Mouse (Mus musculus) kidney, embryonic 15.5 days (tissue): Measurements from ENCODE around the gene Olfr1137. TPM values are rescaled to one million over a fixed set of nuclear protein-coding genes. Genes with fewer than 3 reads are reported as not detected.

Experiments
- ATAC-seq: fragments of 200-750 bp; cut with Nextera tagmentation; replicated peaks from 2 replicates; pipeline ENCODE4 v1.8.0; 2017; ENCODE audit warnings: moderate TSS enrichment; ENCODE audit not compliant: low FRiP score
- H3K27ac ChIP-seq: fragments of 300-500 bp; sonication (generic); 2 replicates; pipeline ENCODE4 v1.5.1; 2015; ENCODE audit warnings: mild to moderate bottlenecking, inconsistent platforms
- H3K27me3 ChIP-seq: fragments of 300-500 bp; sonication (generic); 2 replicates; pipeline ENCODE4 v1.6.1; 2015; ENCODE audit warnings: inconsistent platforms
- H3K36me3 ChIP-seq: fragments of 300-500 bp; sonication (generic); 2 replicates; pipeline ENCODE4 v1.6.1; 2015; ENCODE audit warnings: inconsistent platforms
- H3K4me1 ChIP-seq: fragments of 300-500 bp; sonication (generic); 2 replicates; pipeline ENCODE4 v1.6.1; 2015; ENCODE audit warnings: inconsistent platforms
- H3K4me2 ChIP-seq: fragments of 300-500 bp; sonication (generic); 2 replicates; pipeline ENCODE4 v1.6.1; 2015; ENCODE audit warnings: moderate library complexity, mild to moderate bottlenecking, inconsistent platforms
- H3K4me3 ChIP-seq: fragments of 300-500 bp; sonication (generic); replicated peaks from 2 replicates; pipeline ENCODE4 v1.5.1; 2015; ENCODE audit warnings: mild to moderate bottlenecking, inconsistent platforms
- H3K9ac ChIP-seq: fragments of 300-500 bp; sonication (generic); 2 replicates; pipeline ENCODE4 v1.6.1; 2015; ENCODE audit warnings: mild to moderate bottlenecking, inconsistent platforms
- H3K9me3 ChIP-seq: fragments of 300-500 bp; sonication (generic); replicated peaks from 2 replicates; pipeline ENCODE4 v1.6.1; 2016; ENCODE audit warnings: inconsistent platforms
- WGBS: fragments of 180-500 bp; shearing (Covaris S2); methylation state at CpG from one replicate; pipeline ENCODE4 v1.1.7; 2015; ENCODE audit warnings: mixed read lengths; 5-methylcytosine and 5-hydroxymethylcytosine counted together
- polyA plus RNA-seq: library from polyadenylated mRNA; unstranded; fragments of >200 nt; fragmentation: Nextera tagmentation; extraction: Ambion mirVana; gene quantifications from 2 replicates; pipeline ENCODE4 v1.2.1, GENCODE M21; 2015

Olfr1137 gene
- polyA plus RNA-seq: not detected in 2 replicates

- Histone ChIP-seq H3K36me3 (no peaks in the 10 kb centered on the region), H3K9ac (no peak within 1 kb of the TSS), H3K27me3 (no peaks in the 10 kb centered on the region), H3K9me3 (no peaks in the 10 kb centered on the region), H3K4me2 (no peak within 1 kb of the TSS), H3K4me3 (no peak within 1 kb of the TSS), H3K27ac (no peak within 1 kb of the TSS), H3K4me1 (no peaks in the 10 kb centered on the region)
- ATAC-seq: no peak
Observed at GRCm38 (mm10) chr2:87713079-87713478, at the start of gene Olfr1137. Gene Olfr1137, minus strand, starts transcription at chr2:87713179.

- Histone ChIP-seq H3K36me3 (no peaks in the 10 kb centered on the region), H3K27ac (no peak within 1 kb of the TSS), H3K9me3 (no peaks in the 10 kb centered on the region), H3K27me3 (no peaks in the 10 kb centered on the region), H3K9ac (no peak within 1 kb of the TSS), H3K4me1 (no peaks in the 10 kb centered on the region), H3K4me3 (no peak within 1 kb of the TSS), H3K4me2 (no peak within 1 kb of the TSS)
- WGBS: 88% methylated on average over 1 of the region's 1 CpGs
- ATAC-seq: no peak
Observed at GRCm38 (mm10) chr2:87753891-87754290, 40.9 kb upstream of the Olfr1137 start, which contains the start of gene Olfr1141. Gene Olfr1141, minus strand, starts transcription at chr2:87753991.

- no peak for ATAC-seq
- 74% methylated on average over 3 of the region's 3 CpGs for WGBS
- H3K36me3 ChIP-seq: no peaks in the 10 kb centered on the region
Observed at GRCm38 (mm10) chr2:87743452-87743851, 30.5 kb upstream of the Olfr1137 start, which contains the start of gene Olfr1140. Gene Olfr1140, plus strand, starts transcription at chr2:87743752.

GRCm38 (mm10) chr2:87739878-87740277, 26.9 kb upstream of the Olfr1137 start, which contains the start of gene Olfr1138:
Gene Olfr1138, minus strand, starts transcription at chr2:87739978.
- 75% methylated on average over 1 of the region's 1 CpGs for WGBS
- Histone ChIP-seq H3K27me3 (no peaks in the 10 kb centered on the region), H3K9ac (no peak within 1 kb of the TSS), H3K9me3 (no peaks in the 10 kb centered on the region), H3K4me2 (no peak within 1 kb of the TSS), H3K4me1 (no peaks in the 10 kb centered on the region), H3K27ac (no peak within 1 kb of the TSS), H3K4me3 (no peak within 1 kb of the TSS), H3K36me3 (no peaks in the 10 kb centered on the region)
- no peak for ATAC-seq

More at GRCm38 (mm10) chr2:87743452-87743851, 30.5 kb upstream of the Olfr1137 start, which contains the start of gene Olfr1140:
- H3K27ac ChIP-seq: no peak within 1 kb of the TSS
- H3K27me3 ChIP-seq: no peaks in the 10 kb centered on the region
- H3K4me3 ChIP-seq: no peak within 1 kb of the TSS
- no peak within 1 kb of the TSS for H3K9ac ChIP-seq
- no peak within 1 kb of the TSS for H3K4me2 ChIP-seq
- H3K4me1 ChIP-seq: no peaks in the 10 kb centered on the region
- no peaks in the 10 kb centered on the region for H3K9me3 ChIP-seq

- no peak for ATAC-seq
- no peaks in the 10 kb centered on the region for H3K27me3 ChIP-seq
- no peak within 1 kb of the TSS for H3K27ac ChIP-seq
- no peaks in the 10 kb centered on the region for H3K9me3 ChIP-seq
- H3K4me1 ChIP-seq: no peaks in the 10 kb centered on the region
- H3K4me3 ChIP-seq: no peak within 1 kb of the TSS
- H3K9ac ChIP-seq: no peak within 1 kb of the TSS
- no peaks in the 10 kb centered on the region for H3K36me3 ChIP-seq
- no peak within 1 kb of the TSS for H3K4me2 ChIP-seq
Observed at GRCm38 (mm10) chr2:87693847-87694246, 19.1 kb downstream of the Olfr1137 start, which contains the start of gene Olfr1136. Gene Olfr1136, minus strand, starts transcription at chr2:87693947.

GRCm38 (mm10) chr2:87673564-87673963, 39.4 kb downstream of the Olfr1137 start, which contains the start of gene Olfr1135:
Gene Olfr1135, minus strand, starts transcription at chr2:87673664.
- H3K4me1 ChIP-seq: no peaks in the 10 kb centered on the region
- WGBS: 12% methylated on average over 1 of the region's 1 CpGs
- no peak for ATAC-seq

More at GRCm38 (mm10) chr2:87673564-87673963, 39.4 kb downstream of the Olfr1137 start, which contains the start of gene Olfr1135:
- Histone ChIP-seq H3K27me3 (no peaks in the 10 kb centered on the region), H3K9ac (no peak within 1 kb of the TSS), H3K9me3 (no peaks in the 10 kb centered on the region), H3K36me3 (no peaks in the 10 kb centered on the region), H3K4me3 (no peak within 1 kb of the TSS), H3K27ac (no peak within 1 kb of the TSS), H3K4me2 (no peak within 1 kb of the TSS)

Other genes starting within 250 kb of the Olfr1137 start
- not detected in 2 replicates for gene Pramel7, start 216.1 kb downstream of the Olfr1137 start, polyA plus RNA-seq
- gene Pramel6, start 206.6 kb downstream of the Olfr1137 start, polyA plus RNA-seq: not detected in 2 replicates
- not detected in 2 replicates for gene Olfr153, start 181.4 kb downstream of the Olfr1137 start, polyA plus RNA-seq
- gene Olfr1128, start 167.6 kb downstream of the Olfr1137 start, polyA plus RNA-seq: not detected in 2 replicates
- not detected in 2 replicates for gene Olfr1129, start 139.3 kb downstream of the Olfr1137 start, polyA plus RNA-seq
- gene Olfr1130, start 107.0 kb downstream of the Olfr1137 start, polyA plus RNA-seq: not detected in 2 replicates
- gene Olfr1131, start 86.1 kb downstream of the Olfr1137 start, polyA plus RNA-seq: not detected in 2 replicates
- gene Olfr1132, start 75.6 kb downstream of the Olfr1137 start, polyA plus RNA-seq: not detected in 2 replicates
- gene Olfr1133, start 65.8 kb downstream of the Olfr1137 start, polyA plus RNA-seq: not detected in 2 replicates
- gene Olfr1134, start 54.7 kb downstream of the Olfr1137 start, polyA plus RNA-seq: not detected in 2 replicates
- gene Olfr1135, start 39.5 kb downstream of the Olfr1137 start, polyA plus RNA-seq: not detected in 2 replicates
- gene Olfr1136, start 19.2 kb downstream of the Olfr1137 start, polyA plus RNA-seq: not detected in 2 replicates
- gene Olfr1138, start 26.8 kb upstream of the Olfr1137 start, polyA plus RNA-seq: not detected in 2 replicates
- gene Olfr1140, start 30.6 kb upstream of the Olfr1137 start, polyA plus RNA-seq: not detected in 2 replicates
- not detected in 2 replicates for gene Olfr1141, start 40.8 kb upstream of the Olfr1137 start, polyA plus RNA-seq
- gene Olfr152, start 66.3 kb upstream of the Olfr1137 start, polyA plus RNA-seq: not detected in 2 replicates
- gene Olfr1143, start 87.4 kb upstream of the Olfr1137 start, polyA plus RNA-seq: not detected in 2 replicates
- gene Olfr1145, start 96.6 kb upstream of the Olfr1137 start, polyA plus RNA-seq: not detected in 2 replicates
- gene Olfr1148, start 117.4 kb upstream of the Olfr1137 start, polyA plus RNA-seq: not detected in 2 replicates
- not detected in 2 replicates for gene Olfr1150-ps1, start 130.8 kb upstream of the Olfr1137 start, polyA plus RNA-seq
- gene Olfr1151, start 142.7 kb upstream of the Olfr1137 start, polyA plus RNA-seq: not detected in 2 replicates
- not detected in 2 replicates for gene Olfr1152, start 153.3 kb upstream of the Olfr1137 start, polyA plus RNA-seq
- gene Olfr1153, start 181.8 kb upstream of the Olfr1137 start, polyA plus RNA-seq: not detected in 2 replicates
- gene Olfr1154, start 192.0 kb upstream of the Olfr1137 start, polyA plus RNA-seq: not detected in 2 replicates
- gene Olfr1155, start 232.0 kb upstream of the Olfr1137 start, polyA plus RNA-seq: not detected in 2 replicates
- gene Olfr1156, start 239.9 kb upstream of the Olfr1137 start, polyA plus RNA-seq: not detected in 2 replicates